Mouse (Mus musculus): Measurements from ENCODE around the gene 2610528J11Rik.

DNA sequence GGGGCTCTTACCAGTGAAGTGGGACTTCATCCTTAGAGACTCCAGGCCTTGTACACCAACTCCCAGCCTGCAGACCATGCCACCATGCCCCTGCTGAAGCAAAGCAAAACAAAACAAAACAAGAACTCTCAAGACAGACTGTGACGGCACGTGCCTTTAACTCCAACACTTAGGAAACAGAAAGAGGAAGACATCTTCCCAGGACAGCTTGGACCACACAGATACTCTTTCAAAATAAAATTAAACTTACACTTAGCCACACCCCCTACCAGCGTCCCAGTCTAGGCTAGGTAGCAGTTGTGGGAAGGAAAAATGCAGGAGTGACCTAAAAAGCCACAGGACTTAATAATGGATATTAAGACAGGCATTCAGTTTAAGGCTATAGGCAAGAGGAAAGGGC, 1.0 kb upstream of the 2610528J11Rik start:
- TF ChIP-seq CTCF (IDR thresholded peaks at IDR 0.05; ENCODE audit: control insufficient read depth, insufficient read depth, insufficient read length) (no peak), CEBPB (IDR thresholded peaks at IDR 0.05; ENCODE audit: low read depth) (no peak), USF1 (IDR thresholded peaks at IDR 0.05; ENCODE audit: low read depth) (no peak)
